Mouse (Mus musculus) liver, embryonic 13.5 days (tissue): ENCODE data around the gene Pias4. TPM values are rescaled to one million over a fixed set of nuclear protein-coding genes. Genes with fewer than 3 reads are reported as not detected.
"Not testable (repeated sequence)": the region's sequence is repeated elsewhere in the genome, so short reads cannot be mapped to it uniquely, and the experiment has no call there.

Experiments
- ATAC-seq: fragments of 200-750 bp; cut with Nextera tagmentation; 2 replicates; pipeline ENCODE4 v1.8.0; 2017; ENCODE audit warnings: low read depth, mild to moderate bottlenecking, moderate number of reproducible peaks, moderate library complexity
- DNase-seq: peaks from one replicate; pipeline ENCODE4 v3.0.0; 2022
- H3K27ac ChIP-seq: fragments of 300-500 bp; sonication (generic); 2 replicates; pipeline ENCODE4 v1.5.1; 2015; ENCODE audit warnings: moderate library complexity, mild to moderate bottlenecking, inconsistent platforms
- H3K27me3 ChIP-seq: fragments of 300-500 bp; sonication (generic); 2 replicates; pipeline ENCODE4 v1.6.1; 2015; ENCODE audit warnings: mild to moderate bottlenecking, inconsistent platforms
- H3K36me3 ChIP-seq: fragments of 300-500 bp; sonication (generic); 2 replicates; pipeline ENCODE4 v1.6.1; 2015; ENCODE audit warnings: mild to moderate bottlenecking, inconsistent platforms
- H3K4me1 ChIP-seq: fragments of 300-500 bp; sonication (generic); replicated peaks from 2 replicates; pipeline ENCODE4 v1.6.1; 2015; ENCODE audit warnings: inconsistent platforms
- H3K4me2 ChIP-seq: fragments of 300-500 bp; sonication (generic); 2 replicates; pipeline ENCODE4 v1.6.1; 2015; ENCODE audit warnings: inconsistent platforms, mild to moderate bottlenecking, moderate library complexity
- H3K4me3 ChIP-seq: fragments of 300-500 bp; sonication (generic); replicated peaks from 2 replicates; pipeline ENCODE4 v1.5.1; 2015; ENCODE audit warnings: mild to moderate bottlenecking, inconsistent platforms
- H3K9ac ChIP-seq: fragments of 300-500 bp; sonication (generic); 2 replicates; pipeline ENCODE4 v1.6.1; 2015; ENCODE audit warnings: mild to moderate bottlenecking, inconsistent platforms
- H3K9me3 ChIP-seq: fragments of 300-500 bp; sonication (generic); replicated peaks from 2 replicates; pipeline ENCODE4 v1.6.1; 2016; ENCODE audit warnings: inconsistent platforms
- WGBS: fragments of 180-500 bp; shearing (Covaris S2); methylation state at CpG from one replicate; pipeline ENCODE4 v1.1.7; 2015; ENCODE audit not compliant: insufficient replicate concordance; 5-methylcytosine and 5-hydroxymethylcytosine counted together
- polyA plus RNA-seq: library from polyadenylated mRNA; unstranded; fragments of >200 nt; fragmentation: Nextera tagmentation; extraction: Ambion mirVana; gene quantifications from 2 replicates; pipeline ENCODE4 v1.2.1, GENCODE M21; 2015

Pias4 gene
- polyA plus RNA-seq, 1 experiment from 2014 or later, result 23.5 TPM

DNA sequence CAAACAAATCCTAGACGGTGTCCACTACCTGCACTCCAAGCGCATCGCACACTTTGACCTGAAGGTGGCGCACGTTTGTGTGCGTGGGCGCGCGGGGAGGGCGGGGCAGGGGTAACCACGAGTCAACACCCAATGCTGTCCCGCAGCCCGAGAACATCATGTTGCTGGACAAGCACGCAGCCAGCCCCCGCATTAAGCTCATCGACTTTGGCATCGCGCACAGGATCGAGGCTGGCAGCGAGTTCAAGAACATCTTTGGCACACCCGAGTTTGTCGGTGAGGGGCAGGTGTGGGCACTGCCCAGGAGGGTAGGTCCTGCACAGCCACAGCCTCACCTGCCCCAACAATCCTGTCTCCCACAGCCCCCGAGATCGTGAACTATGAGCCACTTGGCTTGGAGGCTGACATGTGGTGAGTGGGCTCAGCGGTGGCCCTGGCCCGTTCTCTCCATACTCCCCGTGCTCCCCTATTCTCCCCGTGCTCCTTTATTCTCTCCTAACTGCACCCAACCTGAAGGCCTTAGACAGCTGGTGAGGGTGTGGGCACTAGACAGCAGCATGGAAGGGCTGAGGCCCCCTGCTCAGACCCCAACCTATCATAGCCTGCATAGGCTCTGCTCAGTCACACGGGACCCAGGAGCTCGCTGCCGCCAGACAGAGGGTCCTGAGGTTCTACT, 22.7 kb upstream of the Pias4 start:
- no peaks in the 10 kb centered on the region for H3K9me3 ChIP-seq
- peaks cover 30% of the 10 kb centered on the region for H3K27me3 ChIP-seq
- H3K9ac ChIP-seq, result peak overlapping the region; percentile 23; the same call in 1 of the 2 replicates
- peaks cover 54% of the 10 kb centered on the region for H3K4me1 ChIP-seq
- ATAC-seq (peak; percentile 1; the same call in 1 of the 2 replicates), DNase-seq (no peak)
- 65% methylated on average over 31 of the region's 31 CpGs for WGBS
- no peak overlapping the region for H3K4me2 ChIP-seq
- H3K4me3 ChIP-seq, result no peak overlapping the region
- peaks cover 41% of the 10 kb centered on the region for H3K36me3 ChIP-seq
- peak overlapping the region; percentile 50; the same call in 1 of the 2 replicates for H3K27ac ChIP-seq

DNA sequence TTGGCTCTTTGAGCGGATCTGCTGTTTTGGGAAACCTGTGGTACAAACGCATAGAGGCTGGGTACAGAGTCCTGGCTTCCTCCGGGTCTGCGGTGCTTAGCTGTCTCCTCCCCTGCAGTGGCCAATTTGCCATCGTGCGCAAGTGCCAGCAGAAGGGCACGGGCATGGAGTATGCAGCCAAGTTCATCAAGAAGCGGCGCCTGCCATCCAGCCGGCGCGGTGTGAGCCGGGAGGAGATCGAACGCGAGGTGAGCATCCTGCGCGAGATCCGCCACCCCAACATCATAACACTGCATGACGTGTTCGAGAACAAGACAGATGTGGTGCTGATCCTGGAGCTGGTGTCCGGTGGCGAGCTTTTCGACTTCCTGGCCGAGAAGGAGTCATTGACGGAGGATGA, 22.1 kb upstream of the Pias4 start:
- DNase-seq (no peak), ATAC-seq (no peak)
- H3K9me3 ChIP-seq, result no peaks in the 10 kb centered on the region
- H3K4me3 ChIP-seq, result no peak overlapping the region
- H3K9ac ChIP-seq, result no peak overlapping the region
- no peak overlapping the region for H3K4me2 ChIP-seq
- peaks cover 56% of the 10 kb centered on the region for H3K4me1 ChIP-seq
- H3K27me3 ChIP-seq, result peaks cover 24% of the 10 kb centered on the region
- no peak overlapping the region for H3K27ac ChIP-seq
- 83% methylated on average over 26 of the region's 26 CpGs for WGBS
- peaks cover 47% of the 10 kb centered on the region for H3K36me3 ChIP-seq

DNA sequence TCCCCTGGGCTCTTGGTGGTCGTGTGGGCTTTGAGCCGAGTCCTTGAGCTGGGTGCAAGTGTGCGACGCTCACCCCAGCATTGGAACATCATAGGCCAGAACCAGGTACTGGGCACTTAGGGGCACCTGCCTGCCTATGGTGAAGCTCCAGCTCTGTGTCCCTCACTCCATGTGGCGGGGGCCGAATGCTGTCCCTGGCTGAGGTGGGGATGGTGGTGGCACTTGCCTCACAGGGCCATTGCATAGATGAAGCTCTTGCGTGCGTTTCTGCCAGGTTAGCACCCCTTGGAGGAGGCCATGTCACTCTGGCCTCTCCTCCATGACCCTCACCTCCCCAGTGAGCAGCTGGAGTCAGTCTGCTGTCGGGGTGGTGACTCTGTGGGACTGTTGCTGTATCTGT, 19.4 kb upstream of the Pias4 start:
- Histone ChIP-seq H3K36me3 (peaks cover 61% of the 10 kb centered on the region), H3K9ac (no peak overlapping the region), H3K9me3 (no peaks in the 10 kb centered on the region), H3K4me2 (no peak overlapping the region), H3K4me1 (peaks cover 50% of the 10 kb centered on the region), H3K27me3 (no peaks in the 10 kb centered on the region), H3K27ac (no peak overlapping the region), H3K4me3 (no peak overlapping the region)
- WGBS, result 83% methylated on average over 9 of the region's 9 CpGs
- DNase-seq (no peak), ATAC-seq (no peak)

DNA sequence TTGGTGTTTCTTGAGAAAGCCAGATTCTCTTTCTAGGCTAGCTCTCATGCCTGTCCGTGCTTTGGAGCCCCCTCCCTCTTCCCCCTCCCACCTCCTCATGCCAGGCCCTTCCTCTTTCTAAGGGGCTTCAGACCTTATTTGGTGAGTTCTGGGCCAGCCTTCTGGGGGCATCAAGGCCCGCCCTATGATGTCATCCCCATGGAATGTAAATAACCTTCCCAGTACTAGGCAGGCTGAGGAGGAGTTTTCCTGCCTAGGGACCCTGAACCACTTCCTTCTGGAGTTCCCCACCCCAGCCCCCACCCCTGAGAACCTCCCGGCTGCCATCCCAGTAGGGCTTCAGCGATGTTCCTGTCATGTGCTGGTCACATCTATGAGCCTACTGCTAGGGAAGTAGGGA, 17.0 kb upstream of the Pias4 start:
- H3K9me3 ChIP-seq, result no peaks in the 10 kb centered on the region
- ATAC-seq, result no peak
- H3K27me3 ChIP-seq, result no peaks in the 10 kb centered on the region
- H3K9ac ChIP-seq, result no peak overlapping the region
- 0 out of 2 replicates have a peak overlapping the region, but pooled peaks have one; percentile 81 for H3K4me2 ChIP-seq
- no peak overlapping the region for H3K4me3 ChIP-seq
- DNase-seq, result no peak
- peaks cover 47% of the 10 kb centered on the region for H3K4me1 ChIP-seq
- H3K36me3 ChIP-seq, result peaks cover 71% of the 10 kb centered on the region
- WGBS, result 68% methylated on average over 4 of the region's 4 CpGs
- H3K27ac ChIP-seq, result peak overlapping the region; percentile 65; the same call in 1 of the 2 replicates

DNA sequence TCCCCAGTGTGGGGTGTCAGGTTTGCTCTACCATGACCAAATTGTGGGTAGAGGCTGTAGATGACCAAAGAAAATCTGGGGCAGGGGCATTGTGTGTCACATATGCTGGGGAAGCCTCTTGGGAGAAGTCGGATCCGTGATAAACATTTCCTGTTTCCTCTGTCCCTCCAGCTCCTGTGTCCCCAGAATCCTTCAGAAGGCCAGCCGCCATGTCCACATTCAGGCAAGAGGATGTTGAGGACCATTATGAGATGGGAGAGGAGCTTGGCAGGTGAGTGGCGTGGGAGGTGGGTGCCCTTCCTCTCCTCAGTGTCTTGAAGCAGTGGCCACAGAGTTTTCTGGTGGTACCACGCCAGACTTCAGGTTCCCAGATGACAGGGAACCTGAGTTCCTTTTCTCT, 16.1 kb upstream of the Pias4 start, which contains the start of gene 4930442H23Rik:
Gene 4930442H23Rik (minus strand): TSS at position 45 of the 400 bp plus-strand sequence.
- Histone ChIP-seq H3K27me3 (no peaks in the 10 kb centered on the region), H3K4me3 (peak within 1 kb of the TSS; percentile 71), H3K4me1 (peaks cover 54% of the 10 kb centered on the region), H3K27ac (peak within 1 kb of the TSS; percentile 79), H3K9ac (peak within 1 kb of the TSS; percentile 75), H3K36me3 (peaks cover 76% of the 10 kb centered on the region), H3K4me2 (peak within 1 kb of the TSS; percentile 81), H3K9me3 (no peaks in the 10 kb centered on the region)
- no peak for DNase-seq
- ATAC-seq, result no peak
- WGBS, result 64% methylated on average over 5 of the region's 5 CpGs

DNA sequence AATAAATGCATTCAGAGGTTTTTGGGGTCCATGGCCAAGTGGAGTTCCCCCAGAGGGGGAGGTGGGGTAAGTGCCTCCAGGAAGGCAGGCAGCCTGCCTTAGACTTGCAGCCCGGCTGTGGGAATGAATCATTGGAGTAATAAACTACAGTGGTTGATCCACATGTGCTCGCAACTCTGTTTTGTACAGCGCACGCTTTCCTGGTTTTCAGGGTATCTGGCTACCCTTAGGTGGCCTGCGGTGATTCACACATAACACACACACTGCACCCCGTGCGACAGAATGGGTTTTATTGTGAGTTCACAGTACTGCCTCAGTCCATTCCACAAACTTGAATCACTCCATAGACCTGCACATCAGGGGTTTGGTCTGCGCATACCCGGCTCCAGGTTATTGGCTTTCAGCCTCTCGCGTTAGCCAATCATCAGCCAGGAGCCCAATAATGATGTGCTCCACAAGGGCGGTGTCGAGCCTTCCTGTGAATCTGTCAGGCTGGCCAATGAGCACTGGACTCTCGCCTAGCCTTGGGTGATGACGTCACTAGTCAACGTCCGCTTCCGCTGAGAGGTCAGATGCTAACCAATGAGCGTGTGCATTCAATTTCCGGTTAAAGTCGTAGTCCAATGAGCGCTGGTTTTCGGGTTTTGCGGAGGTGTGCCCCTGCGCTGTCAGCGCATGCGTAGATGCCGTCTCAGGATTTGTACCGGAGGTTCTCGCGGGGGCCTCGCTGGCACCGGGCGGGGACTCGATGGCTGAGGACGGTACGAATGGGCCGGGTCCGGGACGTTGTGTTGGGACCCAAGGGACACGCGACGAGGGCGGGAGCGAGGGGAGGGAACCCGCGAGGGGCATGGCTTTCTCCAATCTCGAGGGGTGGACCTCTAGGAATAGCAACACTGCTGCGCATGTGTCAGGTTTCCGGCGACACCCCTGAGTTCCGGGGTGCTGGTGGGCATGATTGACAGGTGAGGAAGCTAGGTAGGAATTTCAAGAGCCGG, 14.9 kb upstream of the Pias4 start, which contains the start of gene Dapk3:
Gene Dapk3 (plus strand): TSS at position 670 of the 998 bp plus-strand sequence.
- Histone ChIP-seq H3K36me3 (peaks cover 82% of the 10 kb centered on the region), H3K9me3 (no peaks in the 10 kb centered on the region), H3K4me2 (peak within 1 kb of the TSS; percentile 81), H3K9ac (peak within 1 kb of the TSS; percentile 75), H3K4me3 (peak within 1 kb of the TSS; percentile 71), H3K27ac (peak within 1 kb of the TSS; percentile 79), H3K4me1 (peaks cover 66% of the 10 kb centered on the region), H3K27me3 (no peaks in the 10 kb centered on the region)
- ATAC-seq (peak; percentile 89), DNase-seq (peak; percentile 97)
- 4% methylated on average over 53 of the region's 53 CpGs for WGBS

DNA sequence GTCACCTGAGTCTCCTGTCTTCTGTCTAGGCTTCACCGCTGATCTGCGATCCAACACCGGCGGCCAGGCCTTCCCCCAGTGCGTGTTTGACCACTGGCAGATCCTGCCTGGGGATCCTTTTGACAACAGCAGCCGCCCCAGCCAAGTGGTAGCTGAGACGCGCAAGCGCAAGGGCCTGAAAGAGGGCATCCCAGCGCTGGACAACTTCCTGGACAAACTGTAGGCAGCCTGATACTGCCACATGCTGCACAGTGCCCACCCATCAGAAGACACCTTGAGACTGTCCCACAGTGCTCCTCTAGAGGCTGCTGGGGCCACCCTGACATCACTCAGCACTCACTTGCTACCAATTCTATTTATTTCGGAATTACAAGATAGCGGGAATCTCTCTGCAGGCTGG, 14.1 kb upstream of the Pias4 start:
- 79% methylated on average over 12 of the region's 12 CpGs for WGBS
- H3K27ac ChIP-seq, result peak overlapping the region; percentile 62

DNA sequence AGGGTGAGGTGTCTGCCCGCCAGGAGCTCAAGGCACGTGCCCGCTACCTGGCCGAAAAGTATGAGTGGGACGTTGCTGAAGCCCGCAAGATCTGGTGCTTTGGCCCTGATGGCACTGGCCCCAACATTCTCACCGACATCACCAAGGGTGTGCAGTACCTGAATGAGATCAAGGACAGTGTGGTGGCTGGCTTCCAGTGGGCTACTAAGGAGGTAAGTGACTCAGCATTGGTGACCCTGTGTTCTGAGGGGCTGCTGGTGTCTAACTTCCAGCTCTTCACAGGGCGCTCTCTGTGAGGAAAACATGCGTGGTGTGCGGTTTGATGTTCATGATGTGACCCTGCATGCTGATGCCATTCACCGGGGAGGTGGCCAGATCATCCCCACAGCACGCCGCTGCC, 13.2 kb upstream of the Pias4 start:
- H3K4me1 ChIP-seq, result peaks cover 75% of the 10 kb centered on the region
- WGBS, result 87% methylated on average over 13 of the region's 13 CpGs

More for the DNA sequence above, 14.1 kb upstream of the Pias4 start:
- H3K27me3 ChIP-seq, DNase-seq, H3K9me3 ChIP-seq, H3K9ac ChIP-seq, ATAC-seq: not testable (repeated sequence)
- H3K4me2 ChIP-seq, result peak overlapping the region; percentile 34; the same call in 1 of the 2 replicates
- peaks cover 83% of the 10 kb centered on the region for H3K36me3 ChIP-seq
- H3K4me1 ChIP-seq, result peaks cover 73% of the 10 kb centered on the region
- H3K4me3 ChIP-seq, result 0 out of 2 replicates have a peak overlapping the region, but pooled peaks have one; percentile 8

DNA sequence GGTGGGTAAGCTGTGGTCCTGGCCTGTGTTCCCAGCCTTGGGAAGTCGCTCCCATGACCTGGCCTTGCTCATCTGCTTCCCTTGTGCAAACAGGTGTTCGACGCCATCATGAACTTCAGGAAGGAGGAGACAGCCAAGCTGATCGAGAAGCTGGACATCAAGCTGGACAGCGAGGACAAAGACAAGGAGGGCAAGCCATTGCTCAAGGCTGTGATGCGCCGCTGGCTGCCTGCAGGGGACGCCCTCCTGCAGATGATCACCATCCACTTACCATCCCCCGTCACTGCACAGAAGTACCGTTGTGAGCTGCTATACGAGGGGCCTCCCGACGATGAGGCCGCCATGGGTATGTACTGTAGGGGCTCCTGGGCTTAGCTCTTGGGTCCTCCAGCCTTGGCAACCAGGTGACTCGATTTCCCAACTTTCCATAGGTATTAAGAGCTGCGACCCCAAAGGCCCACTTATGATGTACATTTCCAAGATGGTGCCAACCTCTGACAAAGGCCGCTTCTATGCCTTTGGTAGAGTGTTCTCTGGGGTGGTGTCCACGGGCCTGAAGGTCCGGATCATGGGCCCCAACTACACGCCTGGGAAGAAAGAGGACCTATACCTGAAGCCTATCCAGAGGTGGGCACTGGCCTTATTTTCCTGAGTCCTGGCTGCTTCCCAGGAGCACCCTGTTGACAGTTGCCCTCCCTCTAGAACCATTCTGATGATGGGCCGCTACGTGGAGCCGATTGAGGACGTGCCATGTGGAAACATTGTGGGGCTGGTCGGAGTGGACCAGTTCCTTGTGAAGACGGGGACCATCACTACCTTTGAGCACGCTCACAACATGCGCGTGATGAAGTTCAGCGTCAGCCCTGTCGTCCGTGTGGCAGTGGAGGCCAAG, 12.0 kb upstream of the Pias4 start:
- H3K9ac ChIP-seq, result peak overlapping the region; percentile 100; the same call in 1 of the 2 replicates
- peak overlapping the region; percentile 84; the same call in 1 of the 2 replicates for H3K4me2 ChIP-seq
- WGBS, result 90% methylated on average over 32 of the region's 32 CpGs
- peak overlapping the region; percentile 95 for H3K27ac ChIP-seq
- H3K36me3 ChIP-seq, result peaks cover 65% of the 10 kb centered on the region
- peak overlapping the region; percentile 98; the same call in 1 of the 2 replicates for H3K4me3 ChIP-seq
- no peaks in the 10 kb centered on the region for H3K27me3 ChIP-seq
- H3K4me1 ChIP-seq, result peaks cover 81% of the 10 kb centered on the region
- DNase-seq (no peak), ATAC-seq (no peak)
- no peaks in the 10 kb centered on the region for H3K9me3 ChIP-seq

More for the DNA sequence above, 13.2 kb upstream of the Pias4 start:
- ATAC-seq (no peak), DNase-seq (no peak)
- Histone ChIP-seq H3K9ac (no peak overlapping the region; the same call in 1 of the 2 replicates), H3K9me3 (no peaks in the 10 kb centered on the region), H3K4me2 (no peak overlapping the region), H3K27me3 (no peaks in the 10 kb centered on the region), H3K36me3 (peaks cover 76% of the 10 kb centered on the region), H3K4me3 (no peak overlapping the region), H3K27ac (peak overlapping the region; percentile 62; the same call in 1 of the 2 replicates)

DNA sequence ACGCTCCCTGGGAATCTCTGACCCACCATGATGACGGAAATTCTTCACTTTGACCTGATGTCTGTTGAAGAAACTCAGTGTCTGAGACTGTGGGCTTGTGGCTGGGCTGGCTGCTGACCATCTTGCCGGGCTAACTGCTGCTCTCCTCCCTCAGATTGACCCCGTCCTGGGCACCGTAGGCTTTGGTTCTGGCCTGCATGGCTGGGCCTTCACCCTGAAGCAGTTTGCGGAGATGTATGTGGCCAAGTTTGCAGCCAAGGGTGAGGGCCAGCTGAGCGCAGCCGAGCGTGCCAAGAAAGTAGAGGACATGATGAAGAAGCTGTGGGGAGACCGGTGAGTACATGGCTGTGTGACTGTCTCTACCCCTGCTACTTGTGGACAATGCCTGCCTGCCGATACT, 11.2 kb upstream of the Pias4 start:
- Histone ChIP-seq H3K9me3 (no peaks in the 10 kb centered on the region), H3K27ac (peak overlapping the region; percentile 95), H3K36me3 (peaks cover 57% of the 10 kb centered on the region), H3K4me2 (peak overlapping the region; percentile 84), H3K9ac (peak overlapping the region; percentile 100), H3K4me1 (peaks cover 81% of the 10 kb centered on the region), H3K27me3 (no peaks in the 10 kb centered on the region), H3K4me3 (peak overlapping the region; percentile 98)
- ATAC-seq (no peak), DNase-seq (no peak)
- 90% methylated on average over 11 of the region's 11 CpGs for WGBS
